Mouse (Mus musculus): Measurements from ENCODE around the gene Tmod1.
A peak's percentile ranks its signal among the peaks of the same experiment; 100 is the strongest.

The Tmod1 gene

DNA sequence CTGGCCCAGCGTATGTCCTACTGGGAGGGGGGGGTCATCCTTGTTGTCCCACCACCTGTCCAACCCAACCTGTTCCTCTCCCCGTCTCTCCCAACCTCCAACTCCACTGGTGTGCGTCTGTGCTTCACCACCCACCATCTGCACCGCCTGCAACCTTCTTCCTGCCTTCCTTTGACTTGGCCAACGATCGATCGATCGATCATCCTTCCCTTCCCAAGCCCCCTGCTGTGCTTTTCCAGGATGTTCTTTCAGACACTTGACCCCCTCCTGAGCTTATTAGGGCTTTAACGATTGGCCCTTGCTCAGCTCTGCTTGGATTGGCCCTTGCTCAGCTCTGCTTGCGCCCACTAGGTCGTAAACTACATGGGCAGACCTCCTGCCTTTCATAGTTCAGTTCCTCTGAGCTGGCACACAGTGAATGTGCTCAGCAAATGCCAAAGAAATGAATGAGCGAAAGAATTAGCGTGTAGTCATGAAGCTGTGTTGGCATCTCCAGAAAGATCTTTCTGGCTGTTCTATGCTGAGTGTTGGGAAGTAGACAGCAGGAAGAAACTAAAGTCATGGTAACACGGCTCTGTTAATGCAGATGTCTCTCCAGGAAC lies 50.9 kb downstream of the Tmod1 start:
- DNase-seq (ENCODE audit: low read depth, low spot score) = no peak

DNA sequence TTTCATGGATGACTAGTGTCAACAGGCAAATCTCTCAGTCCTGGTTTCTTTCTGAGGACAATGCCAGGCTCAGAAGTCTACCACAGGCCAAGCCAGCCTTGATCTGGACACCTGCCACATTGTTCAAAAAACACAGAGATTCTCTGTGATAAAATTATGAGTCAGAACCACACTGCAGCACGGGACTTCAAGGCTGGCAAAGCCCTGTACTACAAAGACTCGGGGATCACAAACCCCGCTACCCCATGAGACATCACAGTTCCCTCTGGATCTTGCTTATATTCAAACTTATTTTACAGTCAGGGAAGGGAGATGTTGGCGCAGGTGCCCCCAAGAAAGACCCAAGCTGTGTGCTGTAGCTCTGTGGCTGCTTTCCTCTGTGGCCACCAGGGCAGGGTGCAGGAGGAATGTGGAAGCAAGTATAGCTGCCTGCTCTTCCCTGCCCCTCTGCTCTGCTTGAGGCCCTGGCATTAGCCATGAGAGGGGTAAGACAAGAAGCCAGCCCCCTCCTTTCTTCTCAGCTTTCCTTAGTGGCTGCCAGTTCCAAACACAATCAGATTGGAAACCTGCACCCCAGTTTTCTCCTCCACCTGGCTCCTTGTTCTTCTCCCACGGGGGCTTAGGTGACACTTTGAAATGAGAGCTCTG lies 53.8 kb downstream of the Tmod1 start:
- DNase-seq (ENCODE audit: low read depth, low spot score) = no peak

- peak; percentile 76 for DNase-seq (ENCODE audit: low read depth, low spot score)
These were observed 56.4 kb downstream of the Tmod1 start for GRCm38 (mm10) chr4:46094916-46095825.

- DNase-seq (ENCODE audit: low read depth, low spot score) = no peak
These were observed 57.1 kb downstream of the Tmod1 start for GRCm38 (mm10) chr4:46095826-46096159.

GRCm38 (mm10) chr4:46096546-46096945 lies 57.8 kb downstream of the Tmod1 start:
- DNase-seq (ENCODE audit: low read depth, low spot score) = no peak

GRCm38 (mm10) chr4:46097591-46097990 lies 58.9 kb downstream of the Tmod1 start:
- peak; percentile 4 for DNase-seq (ENCODE audit: low read depth, low spot score)

DNA sequence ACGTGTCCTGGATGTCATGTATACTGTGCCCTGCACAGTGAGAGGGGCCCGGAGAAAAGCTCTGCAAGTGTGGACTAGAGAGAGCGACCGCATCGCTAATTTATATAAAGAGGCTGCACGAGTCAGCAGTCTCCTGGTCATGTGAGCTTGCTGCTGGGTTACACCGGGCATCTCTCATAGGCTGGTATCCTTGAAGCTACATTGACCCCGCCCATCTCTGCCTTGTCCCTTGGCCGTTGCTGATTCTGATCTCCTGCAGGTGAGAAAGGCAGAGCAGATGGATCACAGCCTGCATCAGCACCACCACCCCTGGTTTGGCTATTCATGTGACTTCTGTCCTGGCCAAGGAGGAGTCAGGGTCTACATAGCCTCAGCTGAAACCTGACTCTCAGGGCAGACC lies 60.4 kb downstream of the Tmod1 start:
- DNase-seq (ENCODE audit: low read depth, low spot score) = peak; percentile 9

DNA sequence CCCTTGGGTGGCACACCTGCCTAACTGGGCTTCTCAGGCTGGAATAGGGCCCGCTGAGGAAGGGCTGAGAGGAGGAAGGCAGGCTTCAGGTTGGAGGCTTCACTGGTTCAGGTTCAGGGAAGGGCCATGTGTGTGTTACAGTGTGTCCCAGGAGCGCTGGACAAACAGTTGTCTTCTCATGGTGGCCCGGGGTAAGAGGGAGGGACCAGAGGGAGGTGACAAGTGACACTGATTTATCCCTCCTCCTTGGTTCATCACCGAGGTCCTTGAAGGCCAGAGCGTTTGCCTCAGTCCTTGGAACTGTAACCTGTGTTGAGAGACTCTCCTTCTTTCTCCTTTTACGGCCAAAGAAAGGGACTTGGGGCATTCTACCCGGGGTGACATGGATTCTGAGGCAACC lies 61.8 kb downstream of the Tmod1 start:
- DNase-seq (ENCODE audit: low read depth, low spot score) = no peak

DNA sequence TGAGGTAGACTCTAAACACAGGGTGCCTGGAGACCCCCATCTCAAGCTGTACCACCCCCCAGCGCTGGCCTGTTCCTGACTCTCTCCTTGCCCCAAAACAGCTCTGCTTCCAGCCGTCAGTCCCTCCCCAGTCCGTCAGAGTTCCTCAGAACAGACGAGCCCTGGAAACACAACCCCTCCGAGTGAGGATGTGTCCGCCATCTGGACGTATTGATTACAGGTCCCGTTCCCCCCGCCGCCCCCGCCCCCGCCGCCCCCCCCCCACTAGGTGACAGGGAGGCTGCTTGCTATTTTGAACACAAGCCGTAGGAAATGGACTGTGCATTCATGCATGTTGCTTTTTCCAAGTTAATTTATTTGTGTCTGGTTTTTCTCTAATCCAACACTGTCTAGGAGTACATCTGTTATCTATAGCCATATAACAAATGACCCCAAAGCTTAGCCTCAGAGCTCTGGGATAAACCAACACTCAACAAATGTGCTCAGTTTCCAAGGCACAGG lies 62.5 kb downstream of the Tmod1 start:
- no peak for DNase-seq (ENCODE audit: low read depth, low spot score)

DNA sequence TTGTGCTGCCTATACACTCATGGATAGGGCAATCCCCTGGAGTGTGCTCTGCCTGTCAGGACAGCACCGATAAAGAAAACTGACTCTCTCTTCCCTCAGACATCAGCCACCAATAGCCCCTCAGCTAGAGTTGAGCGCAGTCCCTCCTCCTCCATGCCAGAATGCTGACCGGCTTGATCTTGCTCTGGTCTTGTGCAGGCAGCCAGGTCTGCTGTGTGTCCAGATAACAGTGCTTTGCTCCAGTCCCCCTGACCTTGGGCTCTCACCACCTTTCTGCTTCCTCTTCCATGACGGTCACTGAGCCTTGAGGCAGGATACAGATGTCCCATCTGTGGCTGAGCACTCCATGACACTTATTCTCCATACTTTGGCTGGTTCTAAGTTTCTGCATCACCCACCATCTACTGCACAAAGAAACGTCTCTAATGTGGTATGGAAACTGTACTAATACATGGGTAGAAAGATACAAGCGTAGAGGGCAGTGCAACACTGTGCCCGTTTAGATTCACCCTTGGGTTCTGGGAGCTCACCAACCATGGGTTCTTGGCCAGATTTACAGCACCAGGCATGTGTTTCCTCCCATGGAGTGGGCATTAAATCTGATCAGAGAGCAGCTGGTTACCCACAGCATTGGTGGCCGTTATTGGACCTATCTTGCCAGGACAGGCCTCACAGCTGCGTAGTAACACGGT lies 63.5 kb downstream of the Tmod1 start:
- no peak for DNase-seq (ENCODE audit: low read depth, low spot score)

DNA sequence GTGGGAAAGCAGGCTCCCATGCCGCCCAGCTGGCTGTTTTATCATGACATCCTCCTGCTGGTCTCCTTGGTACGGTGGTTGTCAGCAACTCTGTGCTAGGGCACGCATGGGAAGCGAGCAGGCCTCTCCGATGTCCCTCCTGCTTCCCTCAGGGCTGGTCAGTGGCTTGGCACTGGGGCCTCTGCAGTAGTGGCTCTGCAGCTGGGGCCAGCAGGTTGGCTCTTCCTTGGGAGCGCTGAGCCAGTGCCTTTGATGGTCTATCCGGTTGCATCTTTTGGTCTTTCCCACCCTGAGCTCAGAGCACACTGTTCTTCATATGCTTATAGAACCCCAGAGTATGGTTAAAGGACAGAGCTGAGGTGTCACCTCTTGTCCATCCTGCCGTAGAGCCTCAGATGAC lies 71.3 kb downstream of the Tmod1 start:
- DNase-seq (ENCODE audit: low read depth, low spot score) = no peak

GRCm38 (mm10) chr4:46111361-46111760 lies 72.6 kb downstream of the Tmod1 start:
- no peak for DNase-seq (ENCODE audit: low read depth, low spot score)

DNA sequence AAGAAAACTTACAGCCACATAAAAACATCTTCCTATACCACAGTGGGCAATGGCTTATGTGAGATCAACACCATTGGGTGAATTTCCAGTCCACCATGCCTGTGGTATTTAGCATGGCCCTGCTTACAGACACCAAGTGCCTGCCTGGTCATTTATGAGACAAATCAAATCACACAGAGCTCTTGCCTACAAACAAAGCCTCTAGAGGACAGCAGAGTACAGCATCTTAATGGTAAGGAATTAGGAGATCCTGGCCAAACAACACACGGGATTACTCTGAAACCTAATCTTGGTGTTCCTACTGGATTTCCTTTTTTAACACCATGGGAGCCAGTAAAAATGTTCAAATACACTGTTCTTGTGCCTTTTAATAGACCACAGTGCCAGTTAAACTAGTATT lies 76.6 kb downstream of the Tmod1 start:
- no peak for DNase-seq (ENCODE audit: low read depth, low spot score)

DNA sequence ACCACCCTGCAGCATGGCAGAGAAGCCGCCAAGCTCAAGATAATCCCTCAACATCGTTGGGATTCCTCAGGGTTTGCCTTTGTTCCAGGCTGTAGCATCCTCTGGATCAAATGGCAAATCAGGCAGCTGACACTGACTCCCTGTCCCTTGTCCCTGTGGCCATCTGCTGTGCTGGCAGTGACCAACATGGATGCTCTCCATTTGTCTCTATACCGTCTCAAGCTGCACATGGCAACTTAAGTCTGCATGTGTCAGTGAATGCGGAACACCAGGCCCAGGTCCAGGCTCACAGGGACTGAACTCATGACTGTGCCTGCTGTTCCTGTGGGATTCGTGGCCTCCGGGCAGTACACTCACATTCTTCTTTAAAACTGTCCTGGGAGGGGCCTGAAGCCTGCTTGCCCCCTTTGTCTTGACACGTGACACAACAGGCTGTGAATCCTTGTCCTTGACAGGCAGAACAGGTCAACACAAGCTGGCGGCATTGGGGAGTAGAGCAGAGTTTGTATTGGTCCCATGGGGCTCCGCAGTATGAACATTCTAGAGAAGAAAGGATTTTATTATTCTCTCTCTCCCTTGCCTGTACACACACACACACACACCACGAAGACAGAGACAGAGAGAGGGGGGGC lies 77.9 kb downstream of the Tmod1 start:
- no peak for DNase-seq (ENCODE audit: low read depth, low spot score)

DNA sequence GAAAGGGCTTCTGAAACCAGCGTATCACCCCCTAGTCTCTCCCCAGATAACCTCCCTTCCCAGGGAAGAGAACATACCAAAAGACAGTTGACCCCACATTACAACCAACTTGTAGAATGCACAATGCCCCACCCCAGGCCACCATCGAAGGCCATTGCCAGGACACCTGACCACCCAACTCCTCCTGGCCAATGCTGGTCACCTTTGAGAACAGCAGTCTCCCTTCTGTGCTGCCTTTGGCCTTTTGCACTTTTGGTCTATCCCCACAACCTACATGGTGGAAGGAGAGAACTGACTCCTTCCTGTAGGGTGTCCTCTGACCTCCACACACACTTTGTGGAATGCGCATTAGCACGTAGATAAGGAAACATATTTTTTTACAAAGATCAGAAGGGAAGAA lies 78.8 kb downstream of the Tmod1 start:
- DNase-seq (ENCODE audit: low read depth, low spot score) = no peak

DNA sequence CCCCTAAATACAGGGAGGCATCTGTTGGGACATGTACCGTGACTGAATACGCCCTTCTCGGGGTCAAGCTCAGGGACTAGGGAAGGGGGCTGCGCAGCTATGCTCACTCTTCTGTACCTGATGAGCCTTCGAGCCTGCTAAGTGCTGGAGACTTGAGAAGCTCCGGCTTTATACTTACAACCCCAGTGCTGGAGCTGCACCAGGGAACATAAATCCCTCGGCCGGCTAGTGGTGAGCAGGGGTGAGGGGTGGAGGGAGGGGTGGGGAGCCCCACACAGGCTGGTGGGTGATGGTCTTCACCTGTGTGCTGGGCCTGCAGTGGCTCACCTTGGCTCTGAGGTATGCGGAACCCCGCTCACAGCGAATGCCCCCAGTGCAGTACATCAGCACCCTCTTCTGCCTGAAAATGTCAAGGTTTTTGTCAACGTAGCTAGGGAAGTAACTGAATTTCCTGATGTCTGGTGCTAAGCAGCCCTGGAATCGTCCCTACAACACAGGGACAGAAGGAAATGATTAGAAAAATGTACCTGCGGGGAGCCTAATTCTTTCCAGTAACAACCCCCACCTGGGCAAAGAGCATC lies 80.9 kb downstream of the Tmod1 start:
- DNase-seq (ENCODE audit: low read depth, low spot score) = no peak

DNA sequence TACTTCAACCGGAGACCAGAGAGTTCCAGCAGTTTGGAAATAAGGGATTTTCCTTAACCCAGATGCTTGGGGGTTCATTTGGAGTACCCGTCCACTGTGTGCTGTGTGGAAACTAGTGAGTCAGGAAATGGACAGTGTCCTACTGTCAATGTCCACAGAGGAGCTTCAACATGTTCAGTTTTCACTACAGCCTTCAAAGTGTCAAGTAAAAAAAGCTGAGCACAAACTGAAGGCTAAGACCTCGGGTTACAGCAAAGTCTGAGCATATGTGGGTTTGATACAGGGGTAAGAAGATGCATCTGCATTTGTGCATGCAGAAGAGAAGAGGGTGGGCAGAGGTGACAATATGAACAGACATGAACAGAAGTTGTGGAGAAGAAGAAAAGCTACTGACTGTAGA lies 82.0 kb downstream of the Tmod1 start:
- DNase-seq (ENCODE audit: low read depth, low spot score) = no peak

DNA sequence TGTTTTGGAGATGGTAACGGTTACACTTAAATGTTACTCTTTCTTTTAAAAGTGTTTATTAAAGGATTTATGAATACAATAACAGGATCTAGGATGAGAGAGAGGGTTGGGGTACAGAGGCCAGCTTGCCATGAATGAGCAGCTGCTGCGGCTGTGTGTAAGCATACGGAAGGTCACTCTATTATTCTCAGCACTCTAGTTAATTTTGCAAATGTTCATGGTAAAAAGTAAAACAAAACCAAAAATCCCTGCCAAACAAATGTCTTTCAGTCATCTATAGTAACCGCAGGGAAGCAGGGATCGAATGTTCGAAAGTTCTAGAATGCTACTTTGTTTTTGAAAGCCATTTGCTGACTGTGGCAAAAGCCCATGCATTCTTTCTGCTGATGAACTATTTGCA lies 84.6 kb downstream of the Tmod1 start:
- no peak for DNase-seq (ENCODE audit: low read depth, low spot score)

GRCm38 (mm10) chr4:46126541-46126940 lies 87.8 kb downstream of the Tmod1 start:
- peak; percentile 86 for DNase-seq (ENCODE audit: low read depth, low spot score)

GRCm38 (mm10) chr4:46129311-46130004 lies 90.7 kb downstream of the Tmod1 start:
- DNase-seq (ENCODE audit: low read depth, low spot score) = no peak

DNA sequence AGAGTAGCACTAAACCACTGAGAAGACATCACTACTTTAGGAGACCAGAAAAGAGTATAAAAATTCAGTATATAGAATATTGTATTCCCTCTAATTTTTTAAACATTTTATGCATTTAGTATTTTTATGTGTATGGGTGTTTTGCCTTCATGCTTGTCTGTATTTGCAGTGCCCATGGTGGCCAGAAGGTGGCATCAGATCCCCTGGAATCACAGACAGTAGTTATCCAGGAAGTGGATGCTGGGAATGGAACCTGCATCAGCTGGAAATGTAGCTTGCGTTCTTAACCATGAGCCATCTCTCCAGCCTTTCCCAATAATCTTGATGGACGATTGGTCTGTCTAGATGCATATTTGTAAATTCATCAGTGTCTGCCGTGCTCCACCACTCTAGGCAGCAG lies 91.5 kb downstream of the Tmod1 start:
- peak; percentile 77 for DNase-seq (ENCODE audit: low read depth, low spot score)

Measured in CD4-positive, CD25-positive, alpha-beta regulatory T cell, adult 2 months (primary cell).